Mouse (Mus musculus): ENCODE results near the gene Zfp853.

Zfp853 gene

GRCm38 (mm10) chr5:143294862-143295261, 1.4 kb upstream of the Zfp853 start:
- in situ Hi-C loops (cut with MboI, MseI) = no loop called here

GRCm38 (mm10) chr5:143292879-143293278, 544 bp downstream of the Zfp853 start:
- in situ Hi-C loops (cut with MboI, MseI) = no loop called here

GRCm38 (mm10) chr5:143289299-143289698, 4.1 kb downstream of the Zfp853 start:
- in situ Hi-C loops (cut with MboI, MseI) = no loop called here

GRCm38 (mm10) chr5:143288378-143288911, 5.0 kb downstream of the Zfp853 start:
- in situ Hi-C loops (cut with MboI, MseI) = no loop called here

GRCm38 (mm10) chr5:143287774-143288328, 5.6 kb downstream of the Zfp853 start:
- in situ Hi-C loops (cut with MboI, MseI) = no loop called here

GRCm38 (mm10) chr5:143284762-143285161, 8.7 kb downstream of the Zfp853 start:
- in situ Hi-C loops (cut with MboI, MseI) = no loop called here

GRCm38 (mm10) chr5:143279247-143279646, 14.2 kb downstream of the Zfp853 start:
- in situ Hi-C loops (cut with MboI, MseI) = no loop called here

GRCm38 (mm10) chr5:143275761-143276160, 17.7 kb downstream of the Zfp853 start:
- in situ Hi-C loops (cut with MboI, MseI) = no loop called here

GRCm38 (mm10) chr5:143272540-143273330, 20.7 kb downstream of the Zfp853 start:
- in situ Hi-C loops (cut with MboI, MseI) = no loop called here

GRCm38 (mm10) chr5:143272108-143272507, 21.3 kb downstream of the Zfp853 start:
- in situ Hi-C loops (cut with MboI, MseI) = no loop called here

GRCm38 (mm10) chr5:143271642-143272041, 21.8 kb downstream of the Zfp853 start:
- in situ Hi-C loops (cut with MboI, MseI) = no loop called here

GRCm38 (mm10) chr5:143270151-143270519, 23.3 kb downstream of the Zfp853 start:
- in situ Hi-C loops (cut with MboI, MseI) = no loop called here

GRCm38 (mm10) chr5:143269363-143270150, 23.9 kb downstream of the Zfp853 start, which contains the start of gene Zfp316:
TSS of gene Zfp316 (minus strand) at chr5:143270022.
- in situ Hi-C loops (cut with MboI, MseI) = no loop called here

GRCm38 (mm10) chr5:143268985-143269362, 24.4 kb downstream of the Zfp853 start:
- in situ Hi-C loops (cut with MboI, MseI) = no loop called here

- in situ Hi-C loops (cut with MboI, MseI) = no loop called here
Observed at GRCm38 (mm10) chr5:143266794-143267193, 26.6 kb downstream of the Zfp853 start.

GRCm38 (mm10) chr5:143265409-143265808, 28.0 kb downstream of the Zfp853 start:
- in situ Hi-C loops (cut with MboI, MseI) = no loop called here

GRCm38 (mm10) chr5:143264689-143265088, 28.7 kb downstream of the Zfp853 start:
- in situ Hi-C loops (cut with MboI, MseI) = no loop called here

GRCm38 (mm10) chr5:143261636-143262035, 31.8 kb downstream of the Zfp853 start:
- in situ Hi-C loops (cut with MboI, MseI) = no loop called here

- in situ Hi-C loops (cut with MboI, MseI) = no loop called here
Observed at GRCm38 (mm10) chr5:143255802-143256201, 37.6 kb downstream of the Zfp853 start.

GRCm38 (mm10) chr5:143255131-143255519, 38.3 kb downstream of the Zfp853 start:
- in situ Hi-C loops (cut with MboI, MseI) = no loop called here

- in situ Hi-C loops (cut with MboI, MseI) = no loop called here
Observed at GRCm38 (mm10) chr5:143254487-143255130, 38.8 kb downstream of the Zfp853 start.
